Mouse (Mus musculus) CH12F3 (cell line): ENCODE measurements at regions not wholly inside any gene's neighbourhood (a gene's known extent, or its start where the extent isn't known, plus 50 kb on each side); places are given as distances from the start of the nearest gene placed in this dataset.

Experiments
- in situ Hi-C: fragments of 300-500 bp; cut with MboI; formaldehyde crosslinking; loops from 2 replicates; pipeline ENCODE4 v1.14.3; 2020; ENCODE audit warnings: low sequenced_read_pairs

DNA sequence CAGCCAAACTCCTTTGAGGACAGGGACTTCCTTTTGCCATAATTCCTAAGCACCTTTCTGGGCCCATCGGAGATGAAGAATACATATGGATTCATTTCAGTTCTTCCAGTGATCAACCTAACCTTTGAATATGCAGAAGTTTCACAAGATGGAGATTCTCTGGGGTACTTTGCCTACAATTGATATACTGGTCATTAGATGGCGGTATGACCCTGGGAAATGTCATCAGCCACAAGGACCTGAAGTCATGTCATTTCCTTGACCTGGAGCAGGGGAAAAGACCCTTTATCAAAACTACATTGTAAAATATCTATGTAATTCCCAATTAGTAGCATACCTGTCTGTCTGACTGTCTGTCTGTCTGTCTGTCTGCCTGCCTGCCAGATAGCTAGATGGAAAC is 164.0 kb upstream of the Slc24a3 start:
- in situ Hi-C loops, result no loop called here

DNA sequence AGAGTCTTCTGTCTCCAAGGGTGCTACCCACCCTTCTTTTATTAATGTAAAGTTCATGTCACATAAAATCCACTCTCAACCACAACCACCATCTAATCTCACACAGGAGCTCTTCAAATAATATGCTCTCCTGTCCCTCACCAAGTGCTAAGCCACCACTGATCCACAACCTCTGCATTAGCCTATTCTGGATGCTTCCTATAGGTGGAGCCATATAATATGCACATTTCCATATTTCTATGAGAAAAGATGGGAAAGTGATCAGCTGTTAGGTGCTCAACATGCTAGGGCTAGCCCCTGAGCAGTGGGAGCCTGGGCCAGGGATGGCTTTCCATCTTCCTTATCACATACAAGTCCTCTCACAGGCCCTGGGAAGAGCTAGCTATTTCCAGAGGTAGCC is 156.9 kb upstream of the Slc24a3 start:
- in situ Hi-C loops, result no loop called here

DNA sequence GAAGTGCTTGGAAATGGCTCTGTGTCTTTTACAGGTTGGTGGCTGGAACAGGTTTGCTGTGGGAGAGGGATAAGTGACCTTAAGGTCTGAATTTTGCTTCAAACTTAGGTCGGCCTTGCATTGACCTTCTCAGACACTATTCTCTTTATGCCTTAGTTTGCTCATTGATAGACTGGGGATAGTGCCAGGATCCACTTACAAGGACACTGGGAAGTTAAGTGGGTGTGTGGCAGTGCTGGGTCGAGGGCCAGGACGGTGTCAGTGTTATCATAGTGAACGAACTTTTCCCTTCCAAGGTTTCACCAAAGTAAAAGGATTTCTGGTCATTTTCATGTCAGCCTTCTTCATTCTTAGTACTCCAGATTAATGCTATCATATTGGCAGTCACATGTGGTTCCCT is 156.3 kb upstream of the Slc24a3 start:
- in situ Hi-C loops, result no loop called here

DNA sequence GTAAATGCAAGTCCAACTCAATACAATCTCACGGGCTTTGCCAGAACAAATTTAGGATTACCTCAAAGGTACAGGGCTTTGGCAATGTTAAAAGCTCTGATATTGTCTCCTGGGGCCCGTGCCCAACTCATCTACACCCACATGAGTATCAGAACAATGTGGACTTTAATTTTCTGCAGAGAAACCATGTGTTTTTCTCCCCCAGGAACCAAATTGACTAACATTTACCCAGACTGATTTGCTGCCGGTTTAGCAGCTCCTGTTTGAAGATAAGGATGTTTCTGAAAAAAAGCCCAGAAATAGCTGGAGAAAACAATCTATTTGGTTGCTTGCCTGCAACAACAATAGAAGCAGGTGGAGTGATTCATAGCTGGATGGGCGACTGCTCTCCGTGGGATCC is 151.6 kb upstream of the Slc24a3 start:
- in situ Hi-C loops, result no loop called here

DNA sequence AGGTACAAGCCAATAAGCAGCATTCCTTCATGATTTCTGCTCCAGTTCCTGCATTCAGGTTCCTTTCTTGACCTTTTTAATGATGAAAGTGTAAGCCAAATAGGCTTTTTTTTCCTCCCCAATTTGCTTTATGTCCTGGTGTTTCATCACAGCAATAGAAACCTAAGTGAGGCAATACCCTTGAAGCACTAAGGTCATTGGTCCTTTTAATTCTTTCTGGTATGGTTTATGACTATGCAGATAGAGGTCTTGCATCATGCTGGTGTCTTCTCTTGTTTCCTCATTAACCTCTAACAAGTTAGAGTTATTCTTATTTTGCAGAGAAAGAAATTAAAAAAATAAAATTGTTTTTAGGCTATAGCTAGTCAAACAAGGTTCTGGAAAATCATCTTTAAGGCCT is 150.6 kb upstream of the Slc24a3 start:
- in situ Hi-C loops, result no loop called here

DNA sequence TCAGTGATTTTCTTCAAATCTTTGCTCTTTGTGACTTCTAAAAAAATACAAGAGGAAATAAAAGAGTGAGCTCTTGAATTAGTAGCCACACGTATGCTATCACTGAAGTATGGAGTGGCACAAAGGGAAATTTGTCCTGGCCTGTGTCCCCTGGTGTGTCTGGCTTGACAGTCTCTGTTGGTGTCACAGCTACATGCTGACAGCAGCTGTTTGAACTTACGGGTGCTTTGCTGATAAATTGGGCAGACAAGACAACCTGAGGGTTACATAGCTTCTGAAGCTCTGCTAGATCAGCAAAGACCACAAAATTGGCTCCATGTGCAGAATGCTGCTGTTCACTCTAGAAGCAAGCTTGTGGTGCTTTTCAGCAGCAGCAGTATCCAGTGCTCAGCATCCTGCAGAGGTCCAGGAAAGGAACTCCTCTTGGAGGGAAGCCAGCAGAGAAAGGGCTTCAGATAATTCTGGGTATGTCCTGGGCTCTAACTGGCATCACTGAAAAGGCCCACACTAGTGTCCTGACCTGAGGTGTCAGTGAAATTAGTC is 149.9 kb upstream of the Slc24a3 start:
- in situ Hi-C loops, result no loop called here

DNA sequence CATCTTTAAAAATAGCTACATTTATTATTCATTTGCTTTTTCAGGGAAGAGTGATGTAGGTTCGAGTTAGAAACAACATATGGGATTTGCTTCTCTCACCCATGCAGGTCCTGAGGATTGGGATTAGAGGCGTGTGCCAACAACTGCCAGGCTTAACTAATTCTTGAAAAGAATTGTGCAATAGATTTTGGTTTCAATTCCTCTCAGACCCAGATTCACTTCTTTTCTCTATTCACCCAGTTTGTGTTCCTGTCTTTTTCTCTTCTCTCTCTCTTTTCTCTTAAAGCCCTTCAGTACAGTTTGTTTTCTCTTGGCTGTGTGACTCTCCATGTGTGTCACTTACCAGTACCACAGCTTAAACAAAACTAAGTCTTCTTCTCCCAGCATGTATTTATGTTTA is 119.8 kb upstream of the Slc24a3 start:
- in situ Hi-C loops, result no loop called here

DNA sequence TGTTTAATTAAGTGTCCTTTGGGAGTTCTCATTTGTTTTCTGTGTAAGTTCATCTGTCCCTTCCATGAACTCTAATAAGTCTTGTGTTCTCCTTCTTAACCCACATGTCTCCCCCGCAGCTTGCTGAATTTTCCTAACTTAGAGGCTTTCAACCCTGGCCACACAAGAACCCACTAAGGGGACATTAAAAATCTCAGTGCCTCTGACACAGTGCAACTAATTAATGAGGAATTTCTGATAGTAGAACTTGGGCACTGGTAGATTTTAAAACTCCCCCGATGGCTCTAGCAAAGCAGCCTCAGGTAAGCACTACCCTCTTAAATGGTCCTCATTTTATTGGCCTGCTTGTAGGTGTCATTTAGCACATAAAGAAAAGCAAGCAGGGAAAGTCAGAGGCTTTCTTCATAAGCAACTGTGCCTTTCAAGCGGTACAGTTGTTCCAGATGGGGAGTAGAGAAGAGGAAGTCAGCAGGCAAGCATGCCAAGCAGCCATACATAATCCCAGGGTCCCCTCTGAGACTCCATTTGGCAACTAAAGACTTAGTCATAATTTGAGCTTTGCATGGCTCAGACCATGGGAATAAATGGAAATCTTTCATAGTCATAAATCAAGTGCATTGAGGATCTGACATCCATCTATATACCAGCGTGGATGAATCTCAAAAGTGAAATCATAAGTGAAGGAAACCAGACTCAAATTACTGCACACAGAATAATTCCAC is 117.7 kb upstream of the Slc24a3 start:
- in situ Hi-C loops, result no loop called here

DNA sequence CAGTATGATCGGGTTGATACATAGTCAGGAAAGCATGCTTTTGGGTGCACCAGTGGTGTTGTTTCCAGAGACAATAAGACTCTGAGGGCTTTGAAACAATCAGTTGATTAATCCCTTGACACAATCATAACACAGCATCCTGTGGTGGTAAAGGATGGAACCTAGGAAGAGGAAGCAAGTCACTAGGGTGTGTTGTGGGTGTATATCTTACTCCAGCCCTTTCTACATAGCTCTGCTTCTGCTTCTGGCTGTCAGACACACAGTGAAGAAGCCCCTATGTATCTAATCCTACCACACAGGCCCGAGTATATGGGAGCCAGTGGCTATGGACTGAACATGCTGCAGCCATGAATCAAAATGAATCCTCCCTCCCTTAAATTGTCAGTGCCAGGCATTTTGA is 115.1 kb upstream of the Slc24a3 start:
- in situ Hi-C loops, result no loop called here

DNA sequence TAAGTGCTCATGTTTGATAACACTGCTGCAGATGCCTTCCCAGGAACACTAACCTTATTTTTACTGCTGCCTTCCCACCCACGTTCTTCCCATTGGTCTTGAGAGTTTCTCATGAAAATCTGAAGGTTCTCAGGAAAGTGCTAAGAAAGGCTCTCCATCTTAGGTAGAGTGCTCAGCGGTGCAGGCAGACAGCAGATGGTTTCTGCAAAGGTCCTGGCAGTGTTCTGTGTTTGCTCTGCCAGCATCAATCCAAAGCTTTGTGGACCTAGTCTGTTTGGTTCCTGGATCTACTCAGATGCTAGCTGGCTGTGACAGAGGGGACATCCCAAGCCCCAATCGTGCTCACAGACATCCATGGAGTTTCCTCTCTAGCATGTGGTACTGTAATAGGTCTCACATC is 111.3 kb upstream of the Slc24a3 start:
- in situ Hi-C loops, result no loop called here

DNA sequence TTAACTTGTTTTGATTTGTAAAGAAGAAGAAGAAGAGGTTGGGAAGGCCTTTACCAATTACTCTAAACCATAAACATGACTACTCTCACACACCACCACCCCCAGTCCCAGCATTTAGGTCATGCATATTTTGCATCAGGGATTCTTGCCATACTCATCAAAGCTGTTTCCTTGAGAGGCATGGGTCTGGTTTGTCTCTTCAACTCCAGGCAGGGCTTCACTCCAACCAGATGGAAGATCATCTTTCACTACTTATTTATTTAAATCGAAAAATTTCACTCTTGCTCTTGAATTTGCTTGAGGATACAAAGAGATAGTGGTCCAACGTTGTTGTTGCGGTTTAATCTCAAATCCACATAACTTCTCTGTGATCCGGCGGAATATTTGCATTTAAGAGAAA is 110.8 kb upstream of the Slc24a3 start:
- in situ Hi-C loops, result no loop called here

DNA sequence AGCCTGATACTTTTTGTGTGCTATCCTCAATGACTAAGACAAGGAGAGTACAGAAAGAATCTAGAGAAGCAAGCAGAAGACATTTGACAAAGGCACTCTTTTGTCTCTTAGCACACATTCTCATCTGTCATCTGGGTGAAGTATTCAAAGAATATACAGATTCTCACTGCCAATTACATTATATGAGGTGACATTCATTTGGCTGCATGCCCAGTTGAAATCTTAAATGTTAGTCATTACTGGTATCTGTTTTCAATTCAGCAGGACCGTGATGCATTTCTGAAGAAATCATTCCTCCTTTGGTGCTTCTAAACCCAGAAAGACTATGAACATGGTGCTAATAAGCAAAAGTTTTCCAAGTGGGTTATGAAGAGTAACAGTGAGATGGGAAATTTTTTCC is 97.6 kb upstream of the Slc24a3 start:
- in situ Hi-C loops, result no loop called here

DNA sequence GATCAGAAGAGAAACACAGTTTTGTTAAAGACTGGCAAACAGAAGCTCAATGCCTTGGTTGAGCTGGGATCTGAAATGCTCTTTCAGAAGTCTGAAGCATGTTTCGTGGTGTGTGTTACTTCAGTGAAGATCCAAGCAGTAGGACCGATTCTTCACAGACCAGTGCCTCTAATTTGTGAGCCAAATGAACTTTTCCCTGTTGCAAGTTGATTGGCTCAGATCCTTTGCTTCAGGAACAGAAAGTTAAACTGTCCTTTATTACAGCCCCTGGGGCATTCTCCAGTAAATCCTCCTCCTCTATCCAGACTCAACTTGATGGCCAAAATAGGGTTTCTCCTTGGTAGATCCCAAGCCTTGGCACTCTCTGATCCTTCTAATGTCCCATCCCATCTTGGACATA is 85.6 kb upstream of the Slc24a3 start:
- in situ Hi-C loops, result no loop called here

DNA sequence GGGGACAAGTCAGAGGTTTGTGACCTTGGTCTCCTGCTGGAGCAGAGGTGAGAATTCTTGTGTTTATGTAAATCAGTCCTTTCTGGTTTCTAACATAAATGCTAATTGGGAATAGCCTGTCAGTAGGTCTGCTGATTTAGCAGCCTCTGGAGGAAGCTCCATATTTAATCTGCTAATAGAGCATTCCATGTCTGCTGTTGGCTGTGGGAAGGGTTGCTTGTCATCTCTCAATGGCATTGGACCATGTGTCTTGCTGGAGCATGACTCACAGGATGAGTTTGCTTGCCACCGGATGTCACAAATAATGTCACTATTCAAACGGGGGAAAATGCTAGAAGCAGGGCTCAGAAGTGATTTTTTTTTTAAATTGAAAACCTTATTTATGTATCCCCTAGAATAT is 82.9 kb upstream of the Slc24a3 start:
- in situ Hi-C loops, result no loop called here

DNA sequence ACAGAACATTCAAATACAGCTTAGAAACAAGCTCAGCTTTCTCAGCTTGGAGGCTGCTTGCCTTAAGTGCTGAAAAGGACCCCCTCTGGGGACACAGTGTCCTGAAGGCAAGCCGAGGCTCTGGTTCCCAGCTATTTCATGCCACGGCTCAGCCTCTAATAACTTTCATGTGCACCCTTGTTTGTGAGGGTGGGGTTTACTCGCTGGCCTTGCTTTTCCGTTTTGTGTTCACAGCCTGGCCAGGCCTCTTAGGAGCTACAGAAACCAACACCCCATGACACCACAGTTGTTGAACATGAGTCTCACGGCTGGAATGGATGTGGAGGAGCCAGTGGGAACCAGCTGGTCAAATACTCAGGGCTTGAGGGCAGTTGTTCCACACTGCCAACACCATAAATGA is 81.4 kb upstream of the Slc24a3 start:
- in situ Hi-C loops, result no loop called here

DNA sequence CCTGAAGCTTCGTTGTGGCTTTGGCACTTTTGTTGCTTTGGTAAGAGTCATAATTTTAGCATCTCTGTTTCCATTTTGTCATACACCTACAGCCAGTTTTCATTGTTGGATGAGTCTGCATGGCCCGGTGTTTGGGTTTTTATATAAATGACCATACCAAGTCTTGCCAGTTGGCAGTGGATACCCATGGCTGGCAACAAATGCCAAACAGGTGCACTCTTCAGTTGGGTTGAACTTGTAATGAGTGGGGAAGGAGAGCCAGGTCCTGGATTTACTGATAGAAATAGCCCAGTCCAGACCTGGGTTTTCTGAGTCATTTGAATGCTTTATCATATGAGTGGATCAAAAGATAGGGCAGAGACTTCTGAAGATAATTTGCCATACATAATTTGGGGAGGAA is 64.3 kb upstream of the Slc24a3 start:
- in situ Hi-C loops, result loop anchor here (25.0 kb wide), 1 partner anchor 466 kb away; no protein-coding TSS in a partner anchor

DNA sequence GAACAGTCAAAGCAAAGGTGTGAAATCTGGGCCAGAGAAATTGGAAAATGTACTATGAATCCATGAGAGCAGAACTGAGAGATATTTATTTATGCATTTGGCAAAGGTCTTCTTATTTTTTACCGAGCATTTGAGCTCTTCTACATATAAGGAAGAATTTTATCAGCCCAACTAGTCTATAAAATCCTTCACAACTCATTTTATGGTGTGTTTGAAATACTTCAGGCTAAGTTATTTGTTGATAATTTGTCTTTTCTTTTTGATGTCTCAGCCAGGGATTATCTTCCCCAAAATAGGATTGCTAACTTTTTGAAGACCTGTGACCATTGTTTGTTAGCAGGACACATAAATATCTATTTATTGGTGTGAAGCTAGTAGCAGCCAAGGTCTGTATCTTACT is 55.9 kb upstream of the Slc24a3 start:
- in situ Hi-C loops, result loop anchor here (25.0 kb wide), 1 partner anchor 474 kb away; no protein-coding TSS in a partner anchor

DNA sequence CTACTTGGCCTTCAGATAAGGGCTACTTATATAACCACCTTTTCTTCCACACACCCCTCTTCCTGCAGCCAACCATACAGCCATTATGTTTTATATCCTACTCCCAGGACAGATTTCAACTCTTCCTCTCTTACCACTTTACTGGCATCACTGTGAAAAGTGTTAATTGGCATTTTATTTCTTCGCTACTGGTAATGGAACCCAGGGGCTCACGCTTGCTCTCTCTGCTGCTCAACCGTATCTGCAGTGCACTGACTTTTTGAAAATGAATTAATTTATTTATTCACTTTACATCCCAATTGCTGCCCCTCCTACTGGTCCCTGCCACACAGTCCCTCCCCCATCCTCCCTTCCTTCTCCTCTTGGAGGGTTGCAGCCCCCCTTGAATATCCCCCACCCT is 52.5 kb upstream of the Slc24a3 start:
- in situ Hi-C loops, result loop anchor here (25.0 kb wide), 1 partner anchor 478 kb away; no protein-coding TSS in a partner anchor
